Mouse (Mus musculus) yolk sac, embryonic 10.5 days (tissue): ENCODE measurements at regions not wholly inside any gene's neighbourhood (a gene's known extent, or its start where the extent isn't known, plus 50 kb on each side); places are given as distances from the start of the nearest gene placed in this dataset.

ENCODE experiments used
- DNase-seq: peaks from one replicate; pipeline ENCODE4 v3.0.0-alpha.2; 2017; ENCODE audit warnings: low spot score

DNA sequence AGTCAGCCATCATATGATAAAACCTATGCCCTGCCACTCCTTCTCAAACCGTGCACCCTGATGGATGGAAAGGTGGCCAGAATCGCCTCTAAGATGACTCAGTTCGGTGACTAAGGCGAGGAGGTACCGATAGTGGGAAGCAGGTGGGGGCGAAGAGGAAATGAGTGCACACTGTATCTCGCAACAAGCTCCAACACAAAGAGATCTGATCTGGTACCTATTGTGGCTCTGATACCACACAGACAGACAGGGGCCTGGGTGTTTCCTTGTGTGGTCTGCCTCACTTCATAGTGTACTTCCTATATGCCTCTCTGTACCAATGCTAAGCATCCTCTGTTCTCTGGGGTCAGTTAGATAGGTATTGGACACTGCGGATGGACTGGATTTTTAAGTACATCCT lies 178.0 kb upstream of the Lpp start:
- DNase-seq: no peak

DNA sequence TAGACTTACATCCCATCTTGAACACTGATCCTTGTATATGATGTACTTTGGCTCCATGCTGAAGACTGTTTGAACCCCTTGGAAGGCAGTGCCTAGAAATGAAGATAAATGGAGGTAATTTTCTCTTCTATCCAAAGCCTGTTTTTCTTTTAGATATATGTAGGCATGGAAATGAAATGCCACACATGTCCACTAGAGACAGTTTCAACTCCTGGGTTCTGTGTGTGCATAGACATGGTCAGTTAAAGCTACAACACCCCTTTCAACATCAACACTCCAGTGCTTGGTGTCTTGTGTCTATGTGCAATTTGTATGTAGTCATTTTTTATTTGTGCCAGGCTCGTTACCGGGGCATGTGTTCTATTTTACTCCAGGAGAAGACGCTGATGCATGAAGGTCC lies 179.7 kb upstream of the Lpp start:
- DNase-seq: no peak

GRCm38 (mm10) chr16:24212702-24213101 lies 180.6 kb upstream of the Lpp start:
- DNase-seq: no peak

- DNase-seq: no peak
These were observed 181.7 kb upstream of the Lpp start for GRCm38 (mm10) chr16:24211588-24211987.

DNA sequence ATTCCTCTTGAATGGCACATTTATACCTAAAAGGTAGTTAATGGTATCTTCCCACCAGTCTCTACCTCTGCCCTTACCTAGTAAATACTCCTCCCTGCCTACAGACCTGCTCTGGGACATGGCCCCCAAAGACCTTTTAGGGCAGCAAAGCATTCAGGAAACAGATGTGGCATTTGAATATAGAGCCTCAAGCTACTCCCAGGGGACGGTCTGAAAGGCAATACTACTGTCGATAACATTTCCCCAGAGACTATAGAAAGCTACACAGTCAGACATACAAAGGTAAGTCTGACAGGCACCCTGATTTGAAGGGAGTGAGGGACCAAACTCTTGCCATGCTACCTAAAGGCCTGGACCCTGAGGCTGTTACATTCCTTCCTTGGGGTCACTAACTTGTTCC lies 184.4 kb upstream of the Lpp start:
- no peak for DNase-seq

- DNase-seq: no peak
These were observed 185.2 kb upstream of the Lpp start for GRCm38 (mm10) chr16:24208118-24208517.

- no peak for DNase-seq
These were observed 186.3 kb upstream of the Lpp start for GRCm38 (mm10) chr16:24207056-24207455.

GRCm38 (mm10) chr16:24206461-24206861 lies 186.8 kb upstream of the Lpp start:
- DNase-seq: no peak

DNA sequence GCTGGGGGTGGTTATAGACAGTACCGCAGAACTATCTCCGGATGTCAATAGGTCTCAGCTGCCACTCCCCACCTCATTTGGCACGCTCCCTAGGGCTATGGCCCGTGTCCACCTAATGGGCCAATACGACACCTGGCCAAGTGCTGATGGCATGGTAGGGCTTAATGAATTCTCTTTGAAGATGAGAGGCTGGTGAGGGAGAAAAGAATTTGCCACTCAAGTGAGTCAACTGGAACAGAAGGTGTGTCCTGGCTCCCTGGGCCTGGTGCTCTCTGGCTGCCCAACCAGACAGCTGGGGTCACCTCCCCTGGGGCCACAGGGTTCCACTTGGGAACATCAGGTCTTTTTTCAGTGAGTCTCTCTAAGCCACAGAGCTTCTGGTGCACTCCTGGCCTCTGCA lies 187.7 kb upstream of the Lpp start:
- DNase-seq: no peak

GRCm38 (mm10) chr16:24204064-24204730 lies 189.1 kb upstream of the Lpp start:
- DNase-seq: no peak

GRCm38 (mm10) chr16:24202653-24203052 lies 190.7 kb upstream of the Lpp start:
- no peak for DNase-seq

- DNase-seq: no peak
These were observed 191.9 kb upstream of the Lpp start for GRCm38 (mm10) chr16:24201455-24201854.

- no peak for DNase-seq
These were observed 193.1 kb upstream of the Lpp start for GRCm38 (mm10) chr16:24200200-24200599.

- peak; percentile 74 for DNase-seq
These were observed 193.7 kb upstream of the Lpp start for GRCm38 (mm10) chr16:24199408-24200167.

DNA sequence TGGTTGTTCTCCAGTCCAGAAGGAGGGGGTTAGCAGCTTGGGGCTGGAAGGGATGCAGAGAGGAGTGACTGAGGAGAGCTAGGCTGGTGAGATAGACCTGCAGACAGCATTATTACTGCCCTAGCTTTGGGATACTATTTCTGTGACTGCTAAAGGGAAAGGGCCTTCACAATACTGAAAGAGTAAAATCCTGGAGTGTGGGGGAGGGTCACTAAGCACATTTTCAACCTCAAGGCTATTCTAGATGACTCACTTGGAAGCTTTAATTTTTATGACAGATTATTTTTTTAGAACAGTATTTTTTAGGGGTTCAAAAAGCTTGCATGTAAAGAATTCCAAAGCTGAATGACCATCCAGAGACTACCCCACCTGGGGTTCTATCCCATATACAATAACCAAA lies 195.0 kb upstream of the Lpp start:
- DNase-seq: no peak

- no peak for DNase-seq
These were observed 195.7 kb upstream of the Lpp start for GRCm38 (mm10) chr16:24197618-24198017.

DNA sequence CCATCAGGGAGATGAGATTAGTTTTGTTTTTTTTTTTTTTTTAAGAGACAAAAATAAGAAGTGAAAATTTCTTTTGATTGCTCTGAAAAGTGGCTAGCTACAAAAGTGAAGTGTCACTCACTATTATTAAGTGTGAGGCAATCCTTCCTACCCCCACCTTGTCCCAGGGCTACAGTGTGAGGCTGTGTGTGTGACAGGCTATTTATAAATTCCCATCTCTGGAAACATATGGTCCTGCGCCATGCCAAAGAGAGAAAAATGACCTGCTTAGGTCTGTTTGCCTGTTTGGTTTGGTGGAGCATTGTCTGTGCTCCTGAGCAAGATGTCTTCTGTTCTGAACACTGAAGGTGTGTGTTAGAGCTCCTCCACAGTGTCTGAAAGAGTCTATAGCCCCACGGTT lies 199.4 kb upstream of the Lpp start:
- DNase-seq: no peak

DNA sequence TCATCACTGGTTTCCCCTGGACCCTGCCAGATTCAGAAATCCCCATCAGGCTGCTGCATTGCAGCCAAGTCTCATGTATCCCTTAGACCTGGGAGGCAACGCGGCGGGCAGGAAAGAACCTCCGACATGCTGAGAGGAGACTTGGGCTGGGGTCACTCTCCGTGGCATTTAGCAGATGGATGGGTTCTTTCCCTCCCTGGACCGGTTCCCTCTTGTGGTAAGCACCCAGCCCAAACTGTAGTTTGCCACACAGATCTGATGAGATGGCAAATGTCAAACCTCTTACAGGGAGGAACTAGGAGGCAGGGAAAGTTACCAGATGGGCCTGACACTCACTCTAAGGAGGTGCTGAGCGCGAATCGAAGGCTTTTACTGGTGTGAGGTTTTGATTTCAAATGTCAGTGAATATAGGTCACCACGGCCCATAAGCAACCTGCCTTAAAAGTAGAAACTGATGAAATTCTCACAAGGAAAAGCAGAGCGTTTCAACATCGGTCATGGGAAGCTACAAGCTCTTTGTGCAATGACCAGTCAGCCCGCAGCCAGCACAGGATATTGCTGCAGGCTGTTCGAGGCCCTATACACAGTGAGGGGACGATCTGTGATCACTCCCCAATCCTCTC lies 199.9 kb upstream of the Lpp start:
- no peak for DNase-seq

- DNase-seq: no peak
These were observed 201.3 kb upstream of the Lpp start for GRCm38 (mm10) chr16:24192013-24192412.

DNA sequence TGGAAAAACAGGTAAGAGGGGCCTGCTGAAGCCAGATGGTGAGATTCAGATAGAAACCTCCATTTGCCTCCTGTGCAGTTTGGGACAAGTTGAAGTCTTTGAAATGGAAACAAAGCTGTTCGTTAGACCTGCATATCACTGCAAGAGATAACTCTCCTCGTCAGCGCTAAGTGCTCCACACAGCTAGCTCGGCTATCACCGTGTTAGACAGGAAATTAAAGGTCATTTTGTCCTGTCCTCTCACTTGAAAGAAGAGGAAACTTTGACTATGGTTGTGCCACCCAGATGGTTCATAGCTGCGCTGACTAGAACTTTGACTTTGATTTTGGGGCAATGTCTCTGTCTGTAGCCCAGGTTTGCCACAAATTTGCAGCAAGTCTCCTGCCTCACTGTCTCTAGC lies 198.5 kb upstream of the Bcl6 start:
- no peak for DNase-seq

GRCm38 (mm10) chr16:24185989-24186388 lies 197.3 kb upstream of the Bcl6 start:
- no peak for DNase-seq

DNA sequence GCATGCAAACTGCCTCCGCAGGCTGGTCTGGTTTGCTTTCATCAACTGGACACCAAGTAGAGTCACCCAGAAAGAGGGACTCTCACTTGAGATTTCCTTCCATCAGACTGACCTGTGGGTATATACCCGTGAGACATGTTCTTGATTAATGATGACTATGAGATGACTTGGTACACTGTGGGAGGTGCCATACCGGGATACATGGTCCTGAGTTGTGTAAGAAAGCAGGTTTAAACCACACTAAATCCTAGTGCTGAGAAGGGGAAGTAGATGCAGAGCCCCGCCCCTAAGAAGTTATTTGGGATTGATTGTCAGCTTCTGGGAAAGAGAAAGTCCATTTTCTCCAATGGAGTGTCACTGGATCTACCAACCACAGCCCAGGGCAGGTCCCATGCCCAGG lies 196.2 kb upstream of the Bcl6 start:
- no peak for DNase-seq

DNA sequence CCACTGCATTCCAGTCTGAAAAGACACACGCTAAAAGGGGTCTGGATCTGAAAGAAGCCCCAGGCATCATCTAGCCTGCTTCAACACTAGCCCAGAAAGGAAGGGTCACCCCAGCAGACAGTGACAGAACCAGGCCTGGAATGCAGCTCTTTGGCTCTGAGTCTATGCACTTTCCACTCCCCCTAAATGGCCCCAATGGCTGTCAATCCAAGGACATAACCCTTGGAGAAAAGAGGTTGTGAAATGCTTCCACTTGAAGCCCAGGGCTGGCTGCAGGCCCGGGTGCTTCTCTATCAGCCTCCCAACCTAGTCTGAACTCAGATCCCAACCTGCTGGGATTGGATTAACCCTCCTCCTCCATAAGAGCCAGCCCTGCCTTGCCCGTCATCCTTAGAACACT lies 194.6 kb upstream of the Bcl6 start:
- no peak for DNase-seq
